Mouse (Mus musculus): ENCODE data around the gene Slc6a5. TPM values are rescaled to one million over a fixed set of nuclear protein-coding genes. Genes with fewer than 3 reads are reported as not detected.

Gene Slc6a5
- polyA plus RNA-seq (2015; fragmentation: Nextera tagmentation; extraction: Ambion mirVana): 0.08 TPM in 1 of 2 replicates, not detected in the other

DNA sequence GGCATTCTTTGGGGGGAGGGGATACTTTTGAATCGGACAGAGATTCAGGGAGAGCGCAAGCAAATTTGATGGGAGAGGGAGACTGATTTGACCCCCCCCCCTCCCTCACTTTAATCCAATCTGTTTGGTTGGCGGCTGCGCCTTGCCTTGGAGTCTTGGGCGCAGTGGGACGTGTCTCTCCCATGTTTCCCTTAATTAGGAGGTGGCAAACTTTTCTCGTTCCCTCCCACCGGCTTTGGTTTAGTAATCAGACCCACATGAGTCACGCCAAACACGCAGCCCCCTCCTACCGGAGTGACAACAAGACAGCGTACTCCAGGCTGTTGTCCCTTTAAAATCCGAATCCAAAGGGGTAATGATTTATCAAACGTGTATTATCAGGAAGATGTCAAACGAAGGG lies at the start of gene Slc6a5:
Slc6a5 (plus strand) TSS at position 297 of the 400 bp plus-strand sequence.
- under 1% methylated on average over 15 of the region's 15 CpGs for WGBS
- no peak within 1 kb of the TSS for H3K27ac ChIP-seq

DNA sequence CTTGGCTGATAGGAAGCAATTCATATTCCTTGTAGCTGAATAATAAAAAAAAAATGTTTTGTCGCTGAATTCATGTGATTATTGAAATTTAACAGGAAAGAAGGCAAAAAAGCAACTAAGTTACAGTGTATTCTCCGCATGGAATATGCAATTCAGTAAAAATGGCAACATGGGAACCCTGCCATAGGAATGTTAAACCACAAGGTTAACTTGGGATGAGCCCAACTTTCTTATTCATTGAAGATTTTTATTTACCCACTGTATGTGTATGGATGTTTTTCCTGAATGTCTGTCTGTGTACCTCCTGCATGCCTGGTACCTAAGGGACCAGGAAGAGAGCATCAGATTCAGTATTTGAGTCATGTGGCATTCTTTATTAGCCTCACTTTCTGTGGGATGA lies 48.8 kb upstream of the Slc6a5 start:
- 91% methylated on average over 2 of the region's 2 CpGs for WGBS
- Histone ChIP-seq H3K36me3 (ENCODE audit: poor library complexity, severe bottlenecking) (peaks cover 28% of the 10 kb centered on the region), H3K4me2 (no peak overlapping the region), H3K27me3 (no peaks in the 10 kb centered on the region), H3K27ac (no peak overlapping the region), H3K4me1 (peaks cover 4% of the 10 kb centered on the region; the same call in 1 of the 2 replicates), H3K4me3 (no peak overlapping the region), H3K9me3 (replicated peaks) (no peaks in the 10 kb centered on the region), H3K9ac (no peak overlapping the region)
- no peak for ATAC-seq

More for the DNA sequence above, at the start of gene Slc6a5:
- Histone ChIP-seq H3K4me1 (peaks cover 12% of the 10 kb centered on the region), H3K9me3 (replicated peaks) (no peaks in the 10 kb centered on the region), H3K9ac (no peak within 1 kb of the TSS), H3K4me3 (no peak within 1 kb of the TSS), H3K27me3 (peaks cover 100% of the 10 kb centered on the region), H3K36me3 (ENCODE audit: poor library complexity, severe bottlenecking) (no peaks in the 10 kb centered on the region), H3K4me2 (no peak within 1 kb of the TSS)
- ATAC-seq: no peak

DNA sequence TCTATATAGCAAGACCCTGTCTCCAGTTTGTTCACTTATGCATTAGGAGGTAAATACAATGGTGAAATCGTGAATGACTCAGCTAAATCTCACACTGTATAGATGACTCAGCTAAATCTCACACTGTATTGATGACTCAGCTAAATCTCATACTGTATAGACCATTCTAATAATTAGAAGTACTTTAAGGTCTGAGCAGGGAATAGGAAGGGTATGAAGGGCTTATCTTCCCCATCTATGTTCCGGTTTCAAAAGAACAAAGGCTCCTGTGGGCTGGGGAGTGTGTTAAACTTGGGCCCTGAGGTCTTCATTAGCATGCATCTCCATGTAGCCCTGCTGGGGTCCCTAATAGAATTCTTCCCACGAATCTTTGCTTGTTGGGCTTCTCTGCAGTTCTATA lies 46.2 kb upstream of the Slc6a5 start:
- H3K36me3 ChIP-seq (ENCODE audit: poor library complexity, severe bottlenecking): peaks cover 18% of the 10 kb centered on the region; the same call in 1 of the 2 replicates
- WGBS: 31% methylated on average over 3 of the region's 3 CpGs
- ATAC-seq: peak; percentile 39; the same call in 1 of the 2 replicates
- no peak overlapping the region for H3K4me3 ChIP-seq
- peaks cover 4% of the 10 kb centered on the region; the same call in 1 of the 2 replicates for H3K4me1 ChIP-seq
- H3K9ac ChIP-seq: no peak overlapping the region
- no peaks in the 10 kb centered on the region for H3K9me3 ChIP-seq (replicated peaks)
- H3K27ac ChIP-seq: no peak overlapping the region
- H3K27me3 ChIP-seq: no peaks in the 10 kb centered on the region
- H3K4me2 ChIP-seq: no peak overlapping the region

DNA sequence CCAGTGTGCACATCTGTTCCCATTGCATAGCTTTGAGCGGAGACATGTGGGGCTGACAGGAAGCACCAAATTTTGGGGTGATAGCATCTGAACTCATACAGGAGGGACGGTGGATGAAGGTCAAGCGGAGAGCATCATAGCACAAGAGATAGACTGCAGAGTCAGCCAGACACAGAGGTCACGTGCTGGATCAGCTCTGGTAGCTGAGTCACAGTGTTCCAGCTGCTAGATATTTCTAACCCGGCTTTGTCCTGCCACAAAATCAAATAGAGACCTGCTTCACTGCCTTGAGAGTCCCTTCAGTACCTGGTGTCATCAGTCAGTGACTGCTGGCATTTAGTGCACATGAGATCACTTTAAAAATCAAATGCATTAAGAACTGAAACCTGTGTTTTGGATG lies 40.3 kb upstream of the Slc6a5 start:
- Histone ChIP-seq H3K9ac (no peak overlapping the region), H3K4me3 (no peak overlapping the region), H3K4me1 (no peaks in the 10 kb centered on the region), H3K27ac (no peak overlapping the region), H3K9me3 (replicated peaks) (no peaks in the 10 kb centered on the region), H3K4me2 (no peak overlapping the region), H3K36me3 (ENCODE audit: poor library complexity, severe bottlenecking) (no peaks in the 10 kb centered on the region), H3K27me3 (no peaks in the 10 kb centered on the region)
- 87% methylated on average over 5 of the region's 5 CpGs for WGBS
- no peak for ATAC-seq

DNA sequence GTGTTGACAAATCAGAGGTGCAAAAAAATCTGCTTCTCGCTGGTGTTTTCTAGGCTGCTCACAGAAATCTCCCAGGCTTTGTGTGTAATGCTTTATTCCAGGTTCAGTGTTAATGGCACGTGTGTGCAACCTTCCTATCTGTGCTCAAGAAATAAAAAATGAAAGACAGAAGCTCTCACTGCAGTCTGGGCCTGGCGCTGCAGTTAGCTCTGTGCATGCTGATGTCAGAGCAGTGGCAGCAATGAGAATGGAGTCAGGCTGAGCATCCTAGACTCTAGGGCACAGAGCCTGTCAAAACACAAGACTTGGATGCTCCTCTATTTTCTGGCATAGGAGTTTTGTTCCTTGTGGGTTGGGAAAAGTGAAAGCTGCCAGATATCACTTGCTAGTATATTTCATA lies 39.7 kb upstream of the Slc6a5 start:
- ATAC-seq: peak; percentile 58; the same call in 1 of the 2 replicates
- Histone ChIP-seq H3K9me3 (replicated peaks) (no peaks in the 10 kb centered on the region), H3K9ac (no peak overlapping the region), H3K4me2 (no peak overlapping the region), H3K4me1 (no peaks in the 10 kb centered on the region), H3K27ac (no peak overlapping the region), H3K4me3 (no peak overlapping the region), H3K27me3 (no peaks in the 10 kb centered on the region), H3K36me3 (ENCODE audit: poor library complexity, severe bottlenecking) (no peaks in the 10 kb centered on the region)
- 65% methylated on average over 3 of the region's 3 CpGs for WGBS

DNA sequence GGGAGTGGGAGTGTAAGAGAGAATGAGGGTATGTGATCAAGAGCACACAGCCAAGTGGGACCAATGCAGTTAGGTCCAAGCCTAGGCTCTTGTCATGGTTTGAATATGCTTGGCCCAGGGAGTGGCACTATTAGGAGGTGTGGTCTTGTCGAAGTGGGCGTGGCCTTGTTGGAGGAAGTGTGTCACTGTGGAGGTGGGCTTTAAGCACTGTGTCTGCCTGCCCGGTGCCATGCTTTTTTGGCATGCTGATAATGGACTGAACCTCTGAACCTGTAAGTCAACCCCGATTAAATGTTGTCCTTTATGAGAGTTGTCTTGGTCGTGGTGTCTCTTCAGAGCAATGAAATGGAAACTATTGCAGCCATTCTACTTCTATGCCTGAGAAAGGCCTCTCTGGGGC lies 32.6 kb upstream of the Slc6a5 start:
- Histone ChIP-seq H3K9ac (no peak overlapping the region), H3K4me1 (peaks cover 18% of the 10 kb centered on the region), H3K27me3 (no peaks in the 10 kb centered on the region; the same call in 1 of the 2 replicates), H3K4me3 (no peak overlapping the region), H3K27ac (no peak overlapping the region), H3K9me3 (replicated peaks) (no peaks in the 10 kb centered on the region), H3K4me2 (no peak overlapping the region), H3K36me3 (ENCODE audit: poor library complexity, severe bottlenecking) (no peaks in the 10 kb centered on the region)
- 88% methylated on average over 5 of the region's 5 CpGs for WGBS
- ATAC-seq: no peak

DNA sequence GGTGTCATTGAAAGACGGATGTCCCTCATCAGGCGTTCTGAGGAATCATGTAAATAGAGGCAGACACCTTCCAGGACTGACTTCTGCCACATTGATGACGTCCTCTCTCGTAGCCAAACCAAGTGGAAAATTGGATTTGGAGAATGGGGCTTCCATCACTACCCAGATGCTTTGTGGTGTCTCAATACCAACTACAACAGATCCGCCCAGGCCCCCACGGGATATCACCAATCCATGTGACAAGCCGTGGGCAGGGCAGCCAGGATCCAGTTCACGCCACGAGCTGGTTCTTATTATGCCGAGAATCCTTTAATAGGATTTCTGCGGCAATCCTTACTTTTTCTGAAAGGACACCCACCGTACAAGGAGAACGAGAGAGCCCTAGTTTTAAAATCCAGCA lies 30.9 kb upstream of the Slc6a5 start:
- ATAC-seq: no peak
- H3K27ac ChIP-seq: no peak overlapping the region

DNA sequence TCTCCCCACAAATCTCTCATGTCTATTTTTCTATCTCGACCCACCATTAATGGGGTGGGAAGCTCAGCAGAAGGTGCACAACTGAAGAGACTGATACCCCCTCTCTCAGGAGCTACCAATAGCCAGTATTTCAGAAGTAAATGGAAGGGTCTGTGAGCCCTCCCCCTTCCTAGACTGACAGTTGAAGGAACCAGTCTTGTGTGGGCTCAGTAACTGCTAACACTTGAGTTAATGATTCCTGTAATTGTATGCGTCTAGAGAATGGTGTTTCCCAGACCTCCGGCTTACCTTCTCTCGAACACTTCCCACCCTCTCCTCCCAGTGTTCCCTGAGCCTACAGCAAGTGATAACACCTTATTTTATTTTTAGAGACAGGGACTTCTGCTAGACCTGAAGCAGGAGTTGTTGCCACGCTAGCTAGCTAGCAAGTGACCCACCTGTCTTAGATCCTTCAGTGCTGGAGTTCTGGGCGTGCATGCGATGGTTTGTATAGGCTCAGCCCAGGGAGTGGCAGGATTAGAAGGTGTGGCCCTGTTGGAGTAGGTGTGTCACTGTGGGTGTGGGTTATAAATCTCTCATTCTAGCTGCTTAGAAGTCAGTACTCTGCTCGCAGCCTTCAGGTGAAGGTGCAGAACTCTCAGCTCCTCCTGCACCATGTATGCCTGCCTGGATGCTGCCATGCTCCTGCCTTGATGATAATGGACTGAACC lies 29.8 kb upstream of the Slc6a5 start:
- no peaks in the 10 kb centered on the region; the same call in 1 of the 2 replicates for H3K27me3 ChIP-seq
- ATAC-seq: no peak
- H3K27ac ChIP-seq: no peak overlapping the region
- H3K4me1 ChIP-seq: peaks cover 27% of the 10 kb centered on the region
- no peak overlapping the region for H3K4me2 ChIP-seq
- no peaks in the 10 kb centered on the region for H3K36me3 ChIP-seq (ENCODE audit: poor library complexity, severe bottlenecking)
- H3K9me3 ChIP-seq (replicated peaks): no peaks in the 10 kb centered on the region
- H3K4me3 ChIP-seq: no peak overlapping the region
- no peak overlapping the region for H3K9ac ChIP-seq
- WGBS: 80% methylated on average over 8 of the region's 8 CpGs

More for the DNA sequence above, 30.9 kb upstream of the Slc6a5 start:
- H3K9me3 ChIP-seq (replicated peaks): no peaks in the 10 kb centered on the region
- no peak overlapping the region for H3K9ac ChIP-seq
- H3K4me1 ChIP-seq: peaks cover 27% of the 10 kb centered on the region
- no peaks in the 10 kb centered on the region; the same call in 1 of the 2 replicates for H3K27me3 ChIP-seq
- peak overlapping the region; percentile 23; the same call in 1 of the 2 replicates for H3K4me2 ChIP-seq
- WGBS: 15% methylated on average over 13 of the region's 13 CpGs
- no peaks in the 10 kb centered on the region for H3K36me3 ChIP-seq (ENCODE audit: poor library complexity, severe bottlenecking)
- no peak overlapping the region for H3K4me3 ChIP-seq

DNA sequence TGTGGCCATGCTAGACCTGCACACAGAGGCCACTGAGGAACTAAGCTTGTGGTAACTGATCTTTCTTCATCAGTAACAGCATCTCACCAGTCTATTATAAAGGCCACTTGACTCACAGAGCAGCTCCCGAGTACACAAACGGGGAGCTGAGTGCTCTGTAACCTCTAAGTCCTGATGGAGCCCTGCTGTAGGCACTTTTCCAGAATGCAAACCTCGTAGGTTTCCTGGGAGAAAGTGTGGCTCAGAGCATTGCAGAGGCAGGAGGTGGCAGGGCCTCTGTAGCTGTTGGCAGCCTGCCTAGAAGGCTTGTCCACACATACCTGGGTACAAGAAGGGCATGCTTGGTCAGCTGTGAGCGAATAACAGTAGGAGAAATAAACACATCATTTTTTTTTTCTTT lies 27.7 kb upstream of the Slc6a5 start:
- 0 out of 2 replicates have a peak, but pooled peaks have one; percentile 43 for ATAC-seq
- no peaks in the 10 kb centered on the region; the same call in 1 of the 2 replicates for H3K27me3 ChIP-seq
- H3K36me3 ChIP-seq (ENCODE audit: poor library complexity, severe bottlenecking): no peaks in the 10 kb centered on the region
- H3K4me2 ChIP-seq: peak overlapping the region; percentile 25; the same call in 1 of the 2 replicates
- H3K4me1 ChIP-seq: peaks cover 27% of the 10 kb centered on the region
- no peak overlapping the region for H3K27ac ChIP-seq
- H3K9me3 ChIP-seq (replicated peaks): no peaks in the 10 kb centered on the region
- H3K9ac ChIP-seq: 0 out of 2 replicates have a peak overlapping the region, but pooled peaks have one; percentile 5
- 20% methylated on average over 4 of the region's 4 CpGs for WGBS
- no peak overlapping the region for H3K4me3 ChIP-seq

DNA sequence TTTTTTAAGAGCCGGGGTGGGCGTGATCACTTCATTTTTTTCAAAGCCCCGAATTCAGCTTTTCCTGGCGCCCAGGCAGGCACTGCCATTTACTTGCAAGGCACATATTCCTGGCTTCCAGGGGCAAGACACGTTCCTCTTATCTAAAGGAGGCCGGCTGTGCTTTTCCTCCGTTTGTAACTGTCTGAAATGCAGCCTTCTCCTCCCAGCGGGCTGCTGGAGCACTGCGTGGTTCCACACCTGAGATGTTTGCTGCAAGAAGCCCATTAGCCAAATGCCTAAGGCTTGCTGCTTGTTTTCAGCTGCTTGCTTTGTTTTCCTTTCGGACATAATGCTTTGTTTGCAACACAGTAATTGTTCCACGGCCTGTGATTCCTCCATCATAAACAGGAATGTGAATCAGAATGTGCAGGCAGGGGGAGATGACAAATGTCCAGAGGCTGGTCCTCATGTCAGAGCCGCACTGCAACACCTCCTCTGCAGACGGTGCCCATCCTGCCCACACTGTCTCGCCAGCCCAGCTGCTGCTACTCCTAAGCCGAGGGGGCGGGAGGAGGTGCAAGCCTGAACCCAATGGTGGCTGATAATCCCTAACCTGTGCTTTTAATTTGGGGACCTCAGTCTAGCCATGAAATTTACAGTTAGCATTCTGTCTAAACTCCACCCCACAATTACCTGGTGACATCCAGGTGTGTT lies 27.1 kb upstream of the Slc6a5 start:
- peak overlapping the region; percentile 25; the same call in 1 of the 2 replicates for H3K4me2 ChIP-seq

DNA sequence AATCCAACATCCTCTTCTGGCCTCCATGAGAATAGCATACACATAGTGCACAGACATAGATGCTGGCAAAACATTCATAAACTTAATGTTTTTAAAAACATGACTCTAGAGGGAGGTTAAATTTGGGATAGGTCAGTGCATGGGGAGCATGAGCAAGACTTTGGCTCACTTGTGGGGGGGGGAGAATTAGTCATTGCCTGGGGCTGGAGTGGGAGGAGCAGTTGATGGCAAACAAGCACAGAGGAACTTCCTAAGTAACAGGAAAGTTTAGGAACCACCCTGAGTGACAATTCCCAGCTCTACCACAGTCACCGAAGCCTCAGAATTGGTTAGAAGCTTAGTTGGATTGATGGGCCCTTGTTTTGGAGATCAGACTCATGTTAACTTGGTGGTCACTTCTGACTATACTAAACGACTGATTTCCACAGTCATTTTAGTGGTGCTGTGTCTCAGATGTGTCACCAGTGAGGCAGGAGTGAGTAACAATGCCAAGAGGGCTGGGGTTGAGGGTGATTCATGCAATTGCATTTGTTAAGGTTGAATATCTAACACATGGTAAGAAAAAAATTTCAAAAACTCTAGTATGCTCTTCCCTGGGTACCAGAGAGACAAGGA lies 22.1 kb upstream of the Slc6a5 start:
- Histone ChIP-seq H3K4me3 (no peak overlapping the region), H3K4me1 (peaks cover 3% of the 10 kb centered on the region), H3K27ac (no peak overlapping the region), H3K9me3 (replicated peaks) (no peaks in the 10 kb centered on the region), H3K4me2 (no peak overlapping the region), H3K9ac (no peak overlapping the region), H3K36me3 (ENCODE audit: poor library complexity, severe bottlenecking) (no peaks in the 10 kb centered on the region), H3K27me3 (no peaks in the 10 kb centered on the region)
- WGBS: 77% methylated on average over 2 of the region's 2 CpGs
- ATAC-seq: no peak

More for the DNA sequence above, 27.1 kb upstream of the Slc6a5 start:
- H3K9ac ChIP-seq: no peak overlapping the region
- no peak overlapping the region for H3K4me3 ChIP-seq
- H3K27me3 ChIP-seq: no peaks in the 10 kb centered on the region; the same call in 1 of the 2 replicates
- H3K27ac ChIP-seq: peak overlapping the region; percentile 48; the same call in 1 of the 2 replicates
- no peaks in the 10 kb centered on the region for H3K36me3 ChIP-seq (ENCODE audit: poor library complexity, severe bottlenecking)
- H3K4me1 ChIP-seq: peaks cover 27% of the 10 kb centered on the region
- whole genome bisulfite sequencing: 18% methylated on average over 16 of the region's 16 CpGs
- no peaks in the 10 kb centered on the region for H3K9me3 ChIP-seq (replicated peaks)
- peak; percentile 65 for ATAC-seq

DNA sequence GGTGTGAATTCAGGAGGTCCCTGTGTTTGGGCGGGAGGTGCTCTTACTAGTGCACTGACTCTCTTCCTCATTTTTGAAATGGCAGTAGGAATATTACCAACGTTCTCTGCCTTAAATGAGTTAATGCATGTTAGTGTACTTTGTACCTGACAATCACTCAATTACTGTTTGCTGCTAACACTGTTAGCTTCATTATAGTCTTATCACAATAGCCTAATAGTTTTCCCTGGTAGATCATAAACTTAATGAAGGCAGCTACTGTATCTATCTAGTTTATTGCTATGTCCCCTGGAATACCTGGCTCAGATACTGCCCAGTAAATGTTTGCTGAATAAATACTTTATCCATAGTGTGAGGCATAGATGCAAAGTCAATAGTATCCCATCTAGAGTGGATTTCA lies 15.2 kb upstream of the Slc6a5 start:
- no peak overlapping the region for H3K4me2 ChIP-seq
- peaks cover 6% of the 10 kb centered on the region; the same call in 1 of the 2 replicates for H3K27me3 ChIP-seq
- H3K4me3 ChIP-seq: no peak overlapping the region
- no peaks in the 10 kb centered on the region for H3K9me3 ChIP-seq (replicated peaks)
- WGBS: 69% methylated on average over 2 of the region's 2 CpGs
- ATAC-seq: no peak
- no peak overlapping the region for H3K9ac ChIP-seq
- no peaks in the 10 kb centered on the region for H3K36me3 ChIP-seq (ENCODE audit: poor library complexity, severe bottlenecking)
- H3K27ac ChIP-seq: no peak overlapping the region
- no peaks in the 10 kb centered on the region for H3K4me1 ChIP-seq
